Mouse (Mus musculus): ENCODE measurements at regions not wholly inside any gene's neighbourhood (a gene's known extent, or its start where the extent isn't known, plus 50 kb on each side); places are given as distances from the start of the nearest gene placed in this dataset.

GRCm38 (mm10) chr4:119036582-119036981 lies 71.9 kb upstream of the Slc2a1 start:
- peak; percentile 94 for TF ChIP-seq TAL1 (IDR thresholded peaks at IDR 0.05; ENCODE audit: low read length)
- peak; percentile 97 for TF ChIP-seq GATA1 (IDR thresholded peaks at IDR 0.05; ENCODE audit: low read length)
- H3K4me3 ChIP-seq (replicated peaks) = peak overlapping the region; percentile 45
- H3K4me1 ChIP-seq (ENCODE audit: control insufficient read depth) = peaks cover 97% of the 10 kb centered on the region
- peaks cover 19% of the 10 kb centered on the region for H3K27me3 ChIP-seq (ENCODE audit: control insufficient read depth)
- peaks cover 73% of the 10 kb centered on the region for H3K36me3 ChIP-seq (ENCODE audit: control insufficient read depth)
- H3K9me3 ChIP-seq (ENCODE audit: control insufficient read depth, low read length) = peaks cover 4% of the 10 kb centered on the region

- peaks cover 5% of the 10 kb centered on the region for H3K27me3 ChIP-seq (ENCODE audit: control insufficient read depth)
- H3K4me3 ChIP-seq (replicated peaks) = peak overlapping the region; percentile 74
- peaks cover 96% of the 10 kb centered on the region for H3K4me1 ChIP-seq (ENCODE audit: control insufficient read depth)
- peaks cover 4% of the 10 kb centered on the region for H3K9me3 ChIP-seq (ENCODE audit: control insufficient read depth, low read length)
- TF ChIP-seq TAL1 (IDR thresholded peaks at IDR 0.05; ENCODE audit: low read length) (no peak), GATA1 (IDR thresholded peaks at IDR 0.05; ENCODE audit: low read length) (no peak)
- peaks cover 48% of the 10 kb centered on the region for H3K36me3 ChIP-seq (ENCODE audit: control insufficient read depth)
Observed at GRCm38 (mm10) chr4:119040041-119040440, 68.5 kb upstream of the Slc2a1 start.

GRCm38 (mm10) chr4:119041616-119042015 lies 66.9 kb upstream of the Slc2a1 start:
- peaks cover 4% of the 10 kb centered on the region for H3K9me3 ChIP-seq (ENCODE audit: control insufficient read depth, low read length)
- TF ChIP-seq TAL1 (IDR thresholded peaks at IDR 0.05; ENCODE audit: low read length) = no peak
- TF ChIP-seq GATA1 (IDR thresholded peaks at IDR 0.05; ENCODE audit: low read length) = no peak
- peaks cover 40% of the 10 kb centered on the region for H3K36me3 ChIP-seq (ENCODE audit: control insufficient read depth)
- H3K27me3 ChIP-seq (ENCODE audit: control insufficient read depth) = peaks cover 5% of the 10 kb centered on the region
- peaks cover 95% of the 10 kb centered on the region for H3K4me1 ChIP-seq (ENCODE audit: control insufficient read depth)
- H3K4me3 ChIP-seq (replicated peaks) = peak overlapping the region; percentile 74

GRCm38 (mm10) chr4:119044005-119044677 lies 64.4 kb upstream of the Slc2a1 start:
- Histone ChIP-seq H3K4me1 (ENCODE audit: control insufficient read depth) (peaks cover 87% of the 10 kb centered on the region), H3K27me3 (ENCODE audit: control insufficient read depth) (peaks cover 5% of the 10 kb centered on the region), H3K4me3 (replicated peaks) (no peak overlapping the region), H3K9me3 (ENCODE audit: control insufficient read depth, low read length) (peaks cover 4% of the 10 kb centered on the region), H3K36me3 (ENCODE audit: control insufficient read depth) (peaks cover 28% of the 10 kb centered on the region)
- TF ChIP-seq TAL1 (IDR thresholded peaks at IDR 0.05; ENCODE audit: low read length) (no peak), GATA1 (IDR thresholded peaks at IDR 0.05; ENCODE audit: low read length) (no peak)

- TF ChIP-seq GATA1 (IDR thresholded peaks at IDR 0.05; ENCODE audit: low read length) = no peak
- no peak for TF ChIP-seq TAL1 (IDR thresholded peaks at IDR 0.05; ENCODE audit: low read length)
- Histone ChIP-seq H3K9me3 (ENCODE audit: control insufficient read depth, low read length) (peaks cover 4% of the 10 kb centered on the region), H3K27me3 (ENCODE audit: control insufficient read depth) (peaks cover 5% of the 10 kb centered on the region), H3K4me1 (ENCODE audit: control insufficient read depth) (peaks cover 87% of the 10 kb centered on the region), H3K36me3 (ENCODE audit: control insufficient read depth) (peaks cover 21% of the 10 kb centered on the region), H3K4me3 (replicated peaks) (no peak overlapping the region)
Observed at GRCm38 (mm10) chr4:119044836-119045235, 63.7 kb upstream of the Slc2a1 start.

- peak; percentile 72 for TF ChIP-seq GATA1 (IDR thresholded peaks at IDR 0.05; ENCODE audit: low read length)
- peak; percentile 90 for TF ChIP-seq TAL1 (IDR thresholded peaks at IDR 0.05; ENCODE audit: low read length)
- Histone ChIP-seq H3K36me3 (ENCODE audit: control insufficient read depth) (peaks cover 25% of the 10 kb centered on the region), H3K4me1 (ENCODE audit: control insufficient read depth) (peaks cover 90% of the 10 kb centered on the region), H3K4me3 (replicated peaks) (peak overlapping the region; percentile 61), H3K27me3 (ENCODE audit: control insufficient read depth) (peaks cover 9% of the 10 kb centered on the region), H3K9me3 (ENCODE audit: control insufficient read depth, low read length) (no peaks in the 10 kb centered on the region; the same call in 1 of the 2 replicates)
Observed at GRCm38 (mm10) chr4:119050867-119051353, 57.6 kb upstream of the Slc2a1 start.

- no peaks in the 10 kb centered on the region for H3K9me3 ChIP-seq (ENCODE audit: control insufficient read depth, low read length)
- peaks cover 86% of the 10 kb centered on the region for H3K4me1 ChIP-seq (ENCODE audit: control insufficient read depth)
- H3K27me3 ChIP-seq (ENCODE audit: control insufficient read depth) = peaks cover 20% of the 10 kb centered on the region
- no peak for TF ChIP-seq GATA1 (IDR thresholded peaks at IDR 0.05; ENCODE audit: low read length)
- no peak for TF ChIP-seq TAL1 (IDR thresholded peaks at IDR 0.05; ENCODE audit: low read length)
- peak overlapping the region; percentile 39 for H3K4me3 ChIP-seq (replicated peaks)
- H3K36me3 ChIP-seq (ENCODE audit: control insufficient read depth) = peaks cover 26% of the 10 kb centered on the region
Observed at GRCm38 (mm10) chr4:119052537-119052936, 56.0 kb upstream of the Slc2a1 start.

- no peaks in the 10 kb centered on the region for H3K9me3 ChIP-seq (ENCODE audit: control insufficient read depth, low read length)
- H3K4me1 ChIP-seq (ENCODE audit: control insufficient read depth) = peaks cover 84% of the 10 kb centered on the region
- peaks cover 23% of the 10 kb centered on the region for H3K36me3 ChIP-seq (ENCODE audit: control insufficient read depth)
- peak overlapping the region; percentile 23 for H3K4me3 ChIP-seq (replicated peaks)
- peaks cover 24% of the 10 kb centered on the region for H3K27me3 ChIP-seq (ENCODE audit: control insufficient read depth)
- no peak for TF ChIP-seq TAL1 (IDR thresholded peaks at IDR 0.05; ENCODE audit: low read length)
- no peak for TF ChIP-seq GATA1 (IDR thresholded peaks at IDR 0.05; ENCODE audit: low read length)
Observed at GRCm38 (mm10) chr4:119053241-119053640, 55.3 kb upstream of the Slc2a1 start.

GRCm38 (mm10) chr4:119053680-119054079 lies 54.8 kb upstream of the Slc2a1 start:
- H3K4me3 ChIP-seq (replicated peaks) = peak overlapping the region; percentile 35
- H3K36me3 ChIP-seq (ENCODE audit: control insufficient read depth) = peaks cover 23% of the 10 kb centered on the region
- H3K4me1 ChIP-seq (ENCODE audit: control insufficient read depth) = peaks cover 84% of the 10 kb centered on the region
- TF ChIP-seq TAL1 (IDR thresholded peaks at IDR 0.05; ENCODE audit: low read length) (no peak), GATA1 (IDR thresholded peaks at IDR 0.05; ENCODE audit: low read length) (no peak)
- H3K27me3 ChIP-seq (ENCODE audit: control insufficient read depth) = peaks cover 28% of the 10 kb centered on the region
- no peaks in the 10 kb centered on the region for H3K9me3 ChIP-seq (ENCODE audit: control insufficient read depth, low read length)

Measured in erythroblast, embryonic 14.5 days (primary cell).